Mouse (Mus musculus): ENCODE data around the gene Ccdc50.

- TF ChIP-seq CTCF (IDR thresholded peaks at IDR 0.05; ENCODE audit: insufficient read depth, low read length) = no peak
- no peak for TF ChIP-seq POLR2A (IDR thresholded peaks at IDR 0.05; ENCODE audit: borderline replicate concordance, extremely low read depth, low read depth, low read length)
These were observed 15.4 kb downstream of the Ccdc50 start for GRCm38 (mm10) chr16:27404107-27404506.
